Mouse (Mus musculus) cerebellum, postnatal 4 days (tissue): ENCODE data around the gene Rgcc.

Experiments
- DNase-seq, 2 experiments: peaks; one replicate each; pipeline ENCODE4 v3.0.0; 2022; ENCODE audit warnings: low spot score in 2 of 2, mixed read lengths in 1 of 2

Gene Rgcc

DNA sequence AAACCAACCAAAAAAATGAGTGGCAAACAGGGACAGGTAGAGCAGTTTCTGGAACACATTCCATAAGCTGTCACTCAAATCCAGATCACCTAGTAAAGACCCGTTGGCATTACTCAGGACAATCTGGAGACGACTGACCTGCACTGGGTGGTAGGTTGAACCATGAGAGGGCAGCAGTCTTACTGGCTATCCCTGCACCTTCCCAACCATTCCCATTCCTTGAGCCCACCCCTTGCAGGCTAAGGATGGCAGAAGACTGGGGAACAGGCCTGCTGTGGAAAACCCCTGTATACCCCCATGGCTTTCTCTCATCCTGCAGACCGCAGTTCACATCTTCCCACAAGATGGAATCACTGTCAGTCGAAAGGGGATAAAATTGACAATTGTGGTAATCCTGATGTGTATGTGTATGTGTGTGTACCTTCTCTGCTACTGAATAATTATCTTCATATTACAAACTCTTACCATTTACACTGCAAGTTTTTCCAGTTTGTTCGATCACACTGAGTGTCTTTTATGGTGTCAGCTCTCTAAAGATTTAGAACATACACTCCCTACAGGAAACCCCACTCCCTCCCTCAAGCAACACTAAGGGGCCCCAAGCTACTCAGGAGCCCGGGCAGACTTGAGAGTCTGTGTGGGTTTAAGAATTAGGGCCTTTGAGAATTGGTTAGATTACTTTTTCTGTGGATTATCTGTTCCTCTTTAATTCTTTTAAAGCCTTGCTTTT lies 59.6 kb downstream of the Rgcc start:
- DNase-seq = no peak

DNA sequence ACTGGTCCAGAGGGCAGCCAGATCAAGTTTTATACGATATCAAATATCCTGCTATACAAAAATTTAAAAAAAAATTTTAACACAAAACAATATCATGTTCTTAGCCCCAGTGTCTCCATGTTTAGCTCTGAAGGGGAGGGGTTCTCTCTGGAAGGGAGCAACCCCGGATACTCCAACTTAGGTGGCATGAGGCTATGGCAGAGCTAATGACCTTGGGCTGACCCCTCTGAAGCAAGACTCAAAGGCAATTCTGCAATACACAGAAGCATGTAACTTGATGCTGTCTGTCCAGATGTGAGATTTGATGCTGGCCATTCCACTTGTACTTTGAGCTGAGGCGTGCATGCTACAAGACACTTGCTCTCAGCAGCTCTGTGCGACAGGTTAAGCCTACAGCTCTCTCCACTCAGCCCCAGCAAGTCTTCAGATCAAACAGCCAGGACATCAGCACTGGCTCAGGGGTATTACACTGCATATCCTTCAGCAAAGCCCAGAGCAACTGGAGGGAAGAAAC lies 60.3 kb downstream of the Rgcc start:
- no peak for DNase-seq

DNA sequence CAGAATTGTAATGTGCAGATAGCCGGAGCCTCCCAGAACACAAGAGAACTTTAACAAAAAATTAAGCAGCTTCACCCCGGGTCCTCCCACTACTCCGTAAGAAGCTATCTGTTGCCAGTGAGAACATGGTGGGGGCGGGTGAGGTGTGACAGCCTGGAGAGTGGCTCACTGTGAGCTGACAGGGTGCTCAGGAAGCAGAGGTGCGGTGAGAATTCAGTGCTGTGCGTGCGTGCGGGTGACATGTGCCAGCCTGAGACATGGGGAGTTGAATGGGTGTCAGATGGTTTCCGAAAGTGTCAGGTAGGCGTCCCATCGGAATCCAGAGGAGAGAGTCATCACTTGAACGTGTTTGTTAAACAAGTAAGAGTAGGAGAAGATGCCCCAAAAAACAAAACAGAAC lies 62.0 kb downstream of the Rgcc start:
- DNase-seq = no peak
